Mouse (Mus musculus) layer of hippocampus, adult 8-10 months (tissue): ENCODE results near the gene Fam19a1. TPM values are rescaled to one million over a fixed set of nuclear protein-coding genes. Genes with fewer than 3 reads are reported as not detected.
"Not testable (repeated sequence)": the region's sequence is repeated elsewhere in the genome, so short reads cannot be mapped to it uniquely, and the experiment has no call there.

ENCODE experiments used
- DNase-seq, 2 experiments: peaks; one replicate each; pipeline ENCODE4 v3.0.0; 2022; ENCODE audit warnings: low spot score in 2 of 2
- total RNA-seq, 4 experiments: library from RNA; stranded (reverse); gene quantifications; 2 replicates each; pipeline ENCODE4 v1.2.4; 2022

Gene Fam19a1
- total RNA-seq = 10 to 100 TPM; 48.4 to 59.9 (median 54.6) TPM

DNA sequence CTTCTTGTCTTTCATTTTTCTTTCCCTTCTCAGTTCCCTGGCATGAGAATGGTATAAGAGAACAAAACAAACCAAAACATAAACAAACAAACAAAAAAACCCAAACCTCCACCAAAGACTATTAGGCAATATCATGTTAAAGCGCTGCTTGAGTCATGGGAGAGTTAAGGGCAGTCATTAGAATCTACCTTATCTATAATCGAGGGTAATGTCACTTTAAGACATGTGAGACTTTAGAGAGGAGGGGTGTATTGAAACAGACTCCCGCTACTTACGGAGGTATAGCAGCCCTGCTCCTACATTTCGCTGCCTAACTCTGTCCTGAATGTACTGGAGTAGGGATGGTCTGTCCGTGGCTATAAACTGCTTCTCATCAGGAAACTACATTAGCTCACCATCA, at the start of gene Fam19a1:
Gene Fam19a1 (plus strand): TSS at position 301 of the 400 bp plus-strand sequence.
- no peak for DNase-seq

DNA sequence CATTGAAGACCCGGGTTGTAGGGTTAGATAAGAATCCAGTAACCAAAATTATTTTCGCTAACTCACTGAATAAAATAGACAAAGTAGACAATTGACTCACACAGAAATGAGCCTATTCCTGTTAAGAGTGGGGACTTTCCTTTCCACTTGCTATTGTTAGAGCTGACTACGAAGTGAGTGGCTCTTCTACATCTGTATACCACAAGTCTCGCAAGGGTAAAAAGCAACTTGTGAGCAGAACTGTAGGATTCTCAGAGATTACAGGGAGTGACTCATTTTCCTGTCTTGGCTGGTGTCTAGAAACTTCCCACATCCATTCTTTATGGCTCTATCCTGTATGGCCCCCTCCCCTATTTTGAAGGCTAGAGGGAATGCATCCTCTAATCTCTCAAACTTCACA, 41.9 kb upstream of the Fam19a1 start:
- DNase-seq = no peak

DNA sequence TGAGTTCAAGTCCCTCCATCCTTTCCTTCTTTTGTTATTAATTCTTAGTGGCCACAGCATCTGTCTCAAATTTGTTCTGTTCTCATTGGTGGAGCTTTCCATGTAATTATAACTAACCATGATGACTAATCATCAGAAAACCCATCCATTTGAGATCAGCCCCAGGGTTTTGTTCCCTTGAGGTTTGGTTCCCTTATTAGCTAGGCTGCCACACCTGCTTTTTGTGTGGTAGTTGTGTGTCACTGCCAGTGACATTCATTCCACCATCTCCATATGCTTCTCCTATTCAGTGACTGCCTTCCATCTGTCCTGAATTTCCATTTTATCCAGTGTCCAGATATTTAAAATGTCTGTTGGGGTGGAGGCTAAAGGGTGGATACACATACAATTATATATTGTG, 41.4 kb upstream of the Fam19a1 start:
- no peak for DNase-seq

DNA sequence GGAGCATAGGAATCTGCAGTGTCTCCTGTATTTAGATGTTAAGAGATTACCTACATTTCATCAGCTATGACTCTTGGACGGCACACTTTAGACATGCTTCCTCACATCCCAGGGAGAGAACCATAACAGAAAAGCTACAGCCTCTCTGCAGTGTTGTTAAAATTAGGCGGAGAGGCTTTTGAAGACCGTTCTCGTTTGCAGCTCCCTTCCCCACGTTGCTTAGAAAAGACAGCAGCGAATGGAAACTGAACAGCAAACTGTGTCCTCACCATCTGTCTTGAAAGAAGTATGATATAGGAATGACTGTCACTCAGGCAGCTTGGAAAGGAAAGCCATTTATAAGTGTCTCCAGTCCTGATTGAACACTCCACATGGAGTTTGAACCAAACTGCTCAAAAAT, 23.0 kb upstream of the Fam19a1 start:
- DNase-seq = no peak

DNA sequence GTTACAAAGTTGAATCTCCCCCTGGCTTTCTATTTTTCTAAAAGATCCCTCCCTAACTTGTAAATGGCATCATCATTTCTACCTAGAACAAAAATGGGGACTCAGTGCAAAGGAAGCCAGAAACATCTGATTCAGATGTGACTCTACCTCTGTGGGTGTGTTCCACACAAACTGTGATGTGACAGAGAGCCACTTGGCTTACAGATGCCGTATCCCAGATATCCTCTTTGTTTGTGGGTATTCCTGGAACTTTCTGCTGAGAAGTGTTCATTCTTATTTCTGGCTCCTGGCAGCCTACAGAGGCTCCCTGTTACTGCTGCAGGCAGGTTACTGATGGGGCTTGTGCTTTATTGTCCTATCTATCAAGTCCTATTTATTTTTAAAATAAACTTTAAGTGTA, 19.2 kb upstream of the Fam19a1 start:
- DNase-seq = no peak

DNA sequence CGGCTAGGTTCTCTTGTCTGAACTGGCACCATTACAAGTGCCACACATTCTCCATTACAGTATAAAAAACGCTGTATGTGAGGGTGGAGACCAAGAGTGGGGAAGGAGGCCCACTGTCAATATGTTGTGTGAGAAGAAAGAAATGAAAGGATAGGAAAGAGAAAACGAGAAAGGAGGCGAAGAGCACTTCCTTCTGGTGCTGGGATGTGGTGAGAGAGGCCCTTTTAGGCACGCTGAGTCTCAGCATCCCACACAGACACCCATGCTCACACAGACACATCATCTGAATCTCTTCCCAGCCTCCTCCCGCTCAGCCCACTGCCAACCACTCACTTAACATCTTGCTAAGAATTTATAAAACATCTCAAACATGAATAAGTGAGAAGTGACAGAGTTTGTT, 14.7 kb upstream of the Fam19a1 start:
- no peak for DNase-seq

DNA sequence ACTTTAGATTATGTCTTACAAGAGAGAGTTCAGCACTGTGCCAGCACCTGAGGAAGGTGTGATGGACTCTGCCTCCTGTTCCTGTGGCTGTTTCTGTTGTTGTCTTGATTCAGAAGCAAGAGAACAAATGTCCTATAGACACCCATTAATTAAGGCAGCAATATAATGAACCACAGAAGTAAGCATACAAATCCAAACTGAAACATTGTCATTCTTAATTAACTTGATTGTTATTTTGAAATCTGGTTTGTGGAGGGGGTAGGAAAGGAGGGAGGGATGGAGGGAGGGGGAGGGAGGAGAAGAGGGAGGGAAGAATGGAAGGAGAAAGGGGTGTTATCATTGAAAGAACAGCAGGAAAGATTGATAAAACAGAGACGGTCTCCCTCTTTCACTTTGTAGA, 1.3 kb upstream of the Fam19a1 start:
- no peak for DNase-seq

DNA sequence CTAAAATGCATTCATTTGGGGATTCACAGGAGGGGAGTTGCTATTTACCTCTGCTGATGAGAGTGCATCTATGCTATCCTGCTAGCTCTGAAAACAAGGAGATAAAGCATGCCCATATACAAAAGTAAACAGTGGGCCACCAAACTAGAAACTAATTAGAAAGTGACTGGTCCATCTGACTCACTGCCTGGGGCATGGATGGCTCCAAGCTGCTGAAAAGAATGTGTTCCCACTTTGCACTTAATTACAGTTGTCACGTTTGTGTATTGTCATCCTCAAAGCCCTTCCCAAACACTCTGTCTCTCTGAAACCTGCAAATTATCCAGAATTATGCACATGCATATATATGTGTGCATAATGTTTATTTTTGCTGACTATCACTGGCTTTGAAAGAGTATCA, 1.2 kb downstream of the Fam19a1 start:
- DNase-seq = no peak

DNA sequence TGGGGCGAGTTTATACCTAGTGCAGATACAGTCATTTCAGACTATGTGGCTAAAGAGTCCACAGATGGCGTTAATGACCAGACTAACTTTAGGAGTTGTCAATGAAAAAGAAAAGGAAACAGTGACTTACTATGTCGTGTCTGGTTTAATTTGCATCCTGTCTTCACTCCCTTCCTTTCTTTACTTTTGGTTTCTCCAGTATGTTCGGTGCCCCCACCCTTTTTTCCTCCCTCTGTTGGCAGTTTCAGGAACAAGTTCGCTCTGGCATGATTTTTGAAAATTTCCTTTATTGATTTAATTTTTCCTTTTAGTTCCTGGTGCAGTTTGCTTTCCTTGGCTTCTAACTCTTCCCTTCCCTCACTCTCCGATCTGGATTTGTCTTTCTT, 3.2 kb downstream of the Fam19a1 start:
- no peak for DNase-seq

DNA sequence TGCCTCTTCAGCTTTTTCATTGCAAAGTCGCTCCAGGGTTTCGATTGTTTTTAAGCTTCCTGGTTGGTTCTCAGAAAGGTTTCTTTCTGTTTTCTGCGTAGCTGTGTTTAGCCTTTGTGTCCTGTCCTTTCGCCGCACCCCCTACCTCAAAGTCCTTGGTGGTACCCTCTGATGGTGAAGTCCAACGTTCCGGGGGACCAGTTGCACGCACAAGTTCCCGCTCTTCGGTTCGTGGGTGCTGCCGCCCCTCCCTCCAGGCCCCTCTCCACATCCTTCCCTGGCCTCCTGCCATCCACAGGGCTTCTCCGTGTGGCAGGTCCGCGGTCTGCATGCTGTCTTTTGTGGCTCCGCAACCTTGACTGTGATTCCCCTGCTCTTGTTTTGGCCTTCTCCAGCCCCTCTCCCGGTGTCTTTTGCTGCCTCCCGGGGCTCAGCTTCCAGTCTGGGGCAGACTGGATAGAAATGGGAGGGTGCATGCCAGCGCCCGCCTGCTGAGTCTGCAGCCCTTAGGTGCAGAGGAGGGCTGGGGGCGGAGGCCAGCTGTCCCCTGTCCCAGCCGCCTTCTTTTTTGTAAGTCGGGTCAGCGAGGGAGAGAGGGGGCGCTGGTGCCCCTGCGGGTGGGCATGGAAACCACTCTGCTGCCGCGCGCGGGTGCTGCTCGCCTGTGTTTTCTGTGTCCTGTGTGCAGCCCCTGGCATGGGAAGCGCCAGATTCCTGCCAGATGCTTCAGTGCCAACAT, 3.7 kb downstream of the Fam19a1 start:
- peak; percentile 53 to 66 for DNase-seq

DNA sequence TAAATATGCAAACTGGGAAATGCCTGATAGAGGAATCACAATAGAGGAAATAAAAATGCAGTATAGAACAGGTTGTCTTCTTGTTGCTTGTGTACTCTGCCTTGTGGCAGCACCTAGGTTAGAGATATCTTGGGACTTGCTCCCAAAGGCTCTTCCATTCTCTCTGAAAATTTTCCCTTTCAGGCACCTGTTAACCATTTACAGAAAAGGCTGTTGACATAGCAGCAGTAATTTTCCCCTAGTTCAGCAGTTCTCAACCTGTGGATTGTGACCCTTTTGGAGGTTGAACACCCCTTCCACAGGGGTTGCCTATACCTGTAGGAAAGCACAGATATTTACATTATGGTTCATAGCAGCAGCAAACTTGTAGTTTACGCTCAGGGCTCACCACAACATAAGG, 30.4 kb downstream of the Fam19a1 start:
- no peak for DNase-seq

DNA sequence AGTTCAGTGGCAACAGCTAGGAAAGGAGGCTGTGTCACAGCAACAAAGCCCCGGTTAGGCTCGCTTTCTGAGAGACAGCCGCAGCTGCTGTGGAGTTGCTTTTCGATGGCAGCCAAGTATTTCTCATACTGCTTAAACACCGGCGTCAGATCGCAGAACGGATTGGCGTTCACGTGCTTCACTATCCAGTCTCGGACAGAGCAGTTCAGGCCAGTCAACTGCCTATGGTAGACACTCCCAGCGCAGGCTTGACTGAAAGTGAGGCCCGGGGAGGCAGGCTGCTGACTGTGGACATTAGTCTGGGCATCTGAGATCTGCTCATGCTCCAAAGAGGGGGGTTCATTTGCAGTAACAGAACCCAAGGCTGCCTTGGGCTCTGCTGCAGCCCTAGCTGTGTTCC, 52.4 kb downstream of the Fam19a1 start:
- DNase-seq = peak in 1 of 2 experiments; percentile 10

DNA sequence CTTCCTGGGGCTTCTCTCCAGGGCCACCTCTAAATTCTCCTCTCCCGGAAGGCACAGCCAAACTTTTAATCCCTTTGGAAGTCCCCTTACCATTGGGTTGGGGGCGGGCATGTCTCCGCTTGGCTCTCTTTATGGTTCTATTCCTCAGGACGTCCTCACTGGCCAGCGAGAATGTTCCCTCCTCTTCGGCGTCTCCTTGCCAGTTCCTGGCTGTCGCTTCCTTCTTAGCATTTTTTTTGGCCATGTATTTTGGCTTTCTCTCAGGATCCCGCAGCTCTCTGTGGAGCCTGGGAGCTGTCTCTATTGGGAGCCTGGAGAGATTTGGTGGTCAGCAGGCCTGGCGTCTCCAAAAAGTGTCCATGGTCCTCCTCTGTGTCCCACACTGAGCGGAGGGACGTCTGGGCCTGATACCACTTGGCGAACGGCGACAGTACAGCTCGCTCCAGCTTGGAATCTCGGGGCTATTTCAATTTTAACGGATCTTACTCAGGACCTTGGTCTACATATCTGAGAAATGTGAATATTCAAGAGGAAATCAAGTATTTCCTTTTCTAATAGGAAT, 52.9 kb downstream of the Fam19a1 start, which contains the start of gene 1700123L14Rik:
Gene 1700123L14Rik (minus strand): TSS at position 426 of the 562 bp plus-strand sequence.
- no peak for DNase-seq

DNA sequence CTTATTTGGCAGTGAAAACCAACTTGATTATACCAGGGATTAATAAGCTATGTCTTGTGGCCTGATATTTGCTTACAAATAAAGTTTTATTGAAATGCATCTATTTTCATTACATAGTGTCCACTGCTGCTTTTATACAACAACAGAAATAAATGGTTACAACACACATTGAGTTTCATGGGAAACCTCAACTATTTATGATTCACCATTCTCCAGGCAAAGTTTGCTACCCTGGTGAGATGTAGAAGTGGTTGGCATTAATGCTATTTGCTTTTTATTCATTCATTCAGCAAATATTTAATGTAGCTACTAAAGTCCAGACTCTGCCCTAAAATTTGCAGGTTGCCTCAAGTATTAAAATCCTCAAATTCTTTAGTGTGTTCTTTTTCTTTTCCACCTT, 54.1 kb downstream of the Fam19a1 start:
- no peak for DNase-seq

DNA sequence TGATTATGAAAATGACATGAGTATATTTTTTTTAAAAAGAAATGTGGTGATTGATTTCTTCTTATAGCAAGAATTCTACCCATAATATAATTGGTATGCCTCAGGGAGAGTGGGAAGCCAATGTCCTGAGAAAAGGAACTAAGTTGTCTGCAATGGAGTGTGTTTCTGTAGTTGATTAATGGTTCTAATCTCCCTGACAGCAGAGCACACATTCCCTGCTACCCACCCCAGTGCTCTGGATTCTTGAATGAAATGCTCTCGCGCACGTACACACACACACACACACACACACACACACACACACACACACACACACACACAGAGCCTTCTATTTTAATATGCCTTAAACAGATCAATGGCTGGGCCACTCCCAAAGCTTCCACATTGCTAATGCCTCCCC, 60.7 kb downstream of the Fam19a1 start:
- DNase-seq = no peak

DNA sequence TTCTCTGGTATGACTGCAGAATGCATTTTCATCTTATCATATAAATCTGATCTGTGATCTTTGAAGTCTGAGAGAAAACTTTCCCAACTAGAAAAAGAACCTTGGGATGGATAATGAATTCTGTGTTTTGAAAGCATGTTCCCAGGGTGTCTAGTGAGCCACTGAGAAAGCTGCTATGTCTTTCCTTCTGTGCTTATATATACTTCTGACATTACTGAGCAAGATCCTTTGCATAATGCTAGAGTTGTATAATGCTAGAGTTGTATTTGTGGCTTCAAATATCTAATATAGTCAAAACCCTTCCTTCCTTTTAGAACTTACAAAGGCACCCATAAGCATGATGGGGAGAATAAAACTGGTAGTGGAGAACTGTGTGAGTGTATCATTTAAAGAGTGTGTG, 65.6 kb downstream of the Fam19a1 start:
- DNase-seq = no peak

DNA sequence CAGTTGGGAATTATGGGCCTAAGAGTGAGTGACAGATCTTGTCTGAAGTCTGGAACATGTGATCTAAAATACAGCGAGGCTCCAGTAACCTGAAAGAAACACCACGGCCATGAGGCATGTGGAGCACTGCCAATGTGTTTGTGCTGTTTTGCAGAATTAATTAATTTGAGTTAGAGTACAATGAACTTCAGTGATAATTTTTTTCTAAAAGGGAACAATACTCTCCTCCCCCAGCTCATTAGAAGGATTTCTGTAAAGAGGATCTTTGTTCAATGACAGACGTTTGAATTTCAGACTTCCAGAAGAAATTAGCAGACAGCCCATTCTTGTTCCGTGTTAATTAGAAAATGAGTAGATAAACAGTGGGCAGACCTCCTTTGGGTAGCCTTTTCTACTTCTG, 70.4 kb downstream of the Fam19a1 start:
- DNase-seq = peak in 1 of 2 experiments; percentile 15

DNA sequence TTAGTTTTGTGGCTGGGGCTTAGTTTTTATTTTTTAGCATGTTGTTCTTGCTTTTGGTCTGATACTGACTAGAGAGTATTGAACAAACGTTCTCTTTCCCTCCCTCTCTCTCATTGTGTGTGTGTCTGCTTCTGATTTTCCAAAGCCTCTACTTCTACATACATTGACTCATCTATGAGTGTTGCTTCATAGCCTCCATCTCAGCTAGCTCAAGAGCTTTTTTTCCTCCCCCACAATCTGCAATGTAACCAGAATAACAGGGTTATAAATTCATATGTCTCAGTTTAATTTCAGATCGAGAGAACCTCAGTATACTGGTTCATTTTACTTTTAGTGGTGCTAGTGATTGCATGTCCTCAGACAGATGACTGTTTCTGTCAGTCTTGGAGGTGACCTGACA, 73.6 kb downstream of the Fam19a1 start:
- no peak for DNase-seq

DNA sequence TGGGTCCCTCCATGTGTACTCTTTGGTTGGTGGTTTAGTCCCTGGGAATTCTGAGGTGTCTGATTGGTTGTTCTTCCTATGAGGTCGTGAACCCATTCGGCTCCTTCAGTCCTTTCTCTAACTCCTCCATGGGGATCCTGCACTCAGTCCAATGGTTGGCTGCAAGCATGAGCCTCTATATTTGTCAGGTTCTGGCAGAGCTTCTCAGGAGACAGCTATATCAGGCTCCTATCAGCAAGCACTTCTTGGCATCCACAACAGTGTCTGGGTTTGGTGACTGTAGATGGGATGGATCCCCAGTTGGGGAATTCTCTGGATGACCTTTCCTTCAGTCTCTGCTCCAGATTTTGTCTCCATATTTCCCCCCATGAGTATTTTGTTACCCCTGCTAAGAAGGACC, 86.0 kb downstream of the Fam19a1 start:
- DNase-seq = not testable (repeated sequence)

DNA sequence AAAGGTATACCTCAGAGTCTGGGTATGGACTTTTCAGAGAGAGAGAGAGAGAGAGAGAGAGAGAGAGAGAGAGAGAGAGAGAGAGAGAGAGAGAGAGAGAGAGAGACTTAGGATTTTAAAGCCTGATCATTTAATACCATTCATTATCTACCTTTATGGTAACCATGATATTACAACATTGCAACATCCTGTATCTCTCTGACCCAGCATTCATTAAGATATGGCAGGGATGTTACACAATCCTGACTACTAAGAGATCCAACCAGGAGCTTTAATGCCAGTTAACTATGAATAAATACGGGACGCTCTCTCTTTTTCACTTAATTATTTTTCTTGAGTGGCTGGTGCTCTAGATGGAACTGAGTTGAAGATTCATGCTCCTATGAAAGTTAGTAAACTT, 92.4 kb downstream of the Fam19a1 start:
- no peak for DNase-seq

DNA sequence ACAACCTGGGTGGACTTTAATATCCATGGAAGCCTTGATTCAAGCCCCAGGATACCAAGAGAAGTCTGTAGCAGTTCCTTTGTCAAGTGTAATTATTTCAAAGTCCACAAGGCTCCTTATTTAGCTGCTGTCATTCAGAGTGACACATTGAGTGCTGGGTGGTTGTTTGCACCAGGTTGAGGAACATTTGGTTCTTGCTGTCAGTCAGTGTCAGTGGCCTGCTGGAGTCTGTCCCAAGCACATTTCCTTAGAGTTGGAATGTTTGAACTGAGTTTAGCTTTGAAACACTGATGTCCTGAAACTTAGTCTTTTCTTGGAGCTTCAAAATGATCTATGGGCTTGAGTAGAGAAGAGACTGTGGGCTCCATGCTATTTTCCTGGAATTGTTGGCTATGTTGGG, 121.9 kb downstream of the Fam19a1 start:
- no peak for DNase-seq

DNA sequence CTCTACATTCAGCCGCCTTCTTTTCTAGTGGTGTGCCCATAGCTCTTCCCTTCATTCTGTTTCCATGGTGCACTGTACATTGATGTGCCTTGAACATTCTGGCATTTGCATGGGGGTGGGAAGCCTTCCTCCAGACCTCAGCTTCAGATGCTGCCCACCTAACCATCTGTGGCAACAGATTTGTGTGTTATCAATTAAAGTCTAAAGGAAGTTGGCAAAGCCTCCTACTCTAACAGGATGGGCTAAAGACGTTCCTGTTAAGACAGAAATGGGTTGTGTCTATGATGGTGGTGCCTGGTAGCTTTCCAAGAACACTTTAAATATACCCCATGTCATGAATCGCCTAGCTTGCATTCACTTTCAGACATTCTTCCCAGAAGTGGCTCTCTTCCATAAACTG, 131.4 kb downstream of the Fam19a1 start:
- DNase-seq = peak; percentile 80 to 83

DNA sequence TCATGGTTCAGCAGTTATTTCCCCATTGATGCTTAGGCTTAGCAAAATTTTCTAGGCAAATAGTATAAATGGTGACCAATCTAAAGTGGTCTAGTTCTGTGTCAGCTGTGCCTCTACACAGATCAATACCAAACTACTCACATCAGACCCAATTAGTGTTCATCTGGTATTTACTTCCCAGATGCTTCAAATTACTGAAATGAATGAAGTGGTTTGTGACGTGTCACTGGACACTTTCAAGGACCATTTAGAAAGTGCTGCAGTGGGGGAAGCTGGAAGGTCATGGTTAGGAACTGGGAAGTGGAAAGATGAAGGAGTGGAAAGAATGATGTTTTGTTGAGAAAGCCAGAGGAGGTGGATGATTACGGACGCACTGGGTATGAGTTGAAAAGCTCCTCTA, 139.0 kb downstream of the Fam19a1 start:
- no peak for DNase-seq
